Mouse (Mus musculus) adipocyte (in vitro differentiated cells): Measurements from ENCODE around the gene Rpa2.

ENCODE experiments used
- DNase-seq: peaks from one replicate; pipeline ENCODE4 v3.0.0-alpha.2; 2016; ENCODE audit warnings: low spot score

Rpa2 gene

DNA sequence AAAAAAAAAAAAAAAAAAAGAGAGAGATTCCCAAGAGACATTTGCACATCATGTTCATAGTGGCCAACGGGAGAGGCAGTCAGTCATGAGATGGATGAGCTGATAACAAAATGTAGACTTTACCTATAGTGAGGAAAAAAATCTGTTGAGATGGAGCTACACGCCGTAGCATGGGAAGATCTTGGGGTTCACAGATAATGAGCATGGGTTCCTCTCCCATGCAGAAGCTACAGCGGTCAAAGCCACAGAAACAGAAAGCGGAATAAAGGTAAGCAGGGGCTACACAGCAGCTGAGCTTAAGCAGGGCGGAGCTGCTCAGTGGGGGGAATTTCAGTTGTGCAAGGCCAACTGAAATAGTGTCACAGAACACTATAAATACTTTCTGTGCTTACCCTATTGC, 36.2 kb downstream of the Rpa2 start:
- DNase-seq, result no peak

DNA sequence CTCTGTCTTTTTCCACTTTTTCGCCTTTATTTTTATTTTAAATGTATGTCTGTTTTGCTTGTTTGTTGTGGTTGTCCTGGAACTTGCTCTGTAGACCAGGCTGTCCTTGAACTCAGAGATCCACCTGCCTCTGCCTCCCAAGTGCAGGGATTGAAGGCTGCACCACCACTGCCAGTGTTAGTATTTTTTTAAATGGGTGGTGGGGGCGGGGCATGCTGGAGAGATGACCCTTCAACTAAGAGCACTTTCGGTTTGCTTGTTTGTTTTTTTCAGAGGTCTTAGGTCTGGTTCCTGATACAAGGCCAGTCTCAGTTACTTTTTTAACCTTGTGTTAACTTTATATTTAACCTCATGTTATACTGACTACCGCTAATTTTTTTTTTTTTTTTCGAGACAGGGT, 37.0 kb downstream of the Rpa2 start:
- DNase-seq, result no peak

DNA sequence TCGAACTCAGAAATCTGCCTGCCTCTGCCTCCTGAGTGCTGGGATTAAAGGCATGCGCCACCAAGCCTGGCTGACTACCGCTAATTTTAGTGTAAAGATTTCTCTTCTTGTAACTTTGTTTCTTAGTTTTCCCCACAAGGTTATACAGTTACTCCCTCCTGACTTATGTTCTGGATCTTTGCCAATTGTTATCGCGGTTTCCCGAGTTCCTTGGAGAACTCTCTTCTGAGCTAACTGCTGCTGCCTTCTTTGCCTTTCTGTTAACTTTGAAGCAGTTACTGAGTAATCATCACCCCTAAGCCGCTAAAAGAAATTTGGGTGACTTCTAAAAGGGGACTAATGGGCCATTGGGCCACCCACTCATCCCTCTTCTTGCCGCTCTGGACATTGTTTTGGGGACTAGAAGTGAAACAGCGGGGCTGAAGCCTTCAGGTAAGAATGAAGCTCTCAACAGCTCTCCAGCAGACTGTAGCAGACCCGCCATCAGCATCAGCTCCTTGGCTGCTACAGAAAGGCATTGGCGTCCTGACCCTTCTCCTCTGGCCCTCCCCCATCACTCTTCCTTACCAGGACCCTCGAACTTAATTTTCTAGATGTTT, 37.6 kb downstream of the Rpa2 start:
- DNase-seq, result no peak

DNA sequence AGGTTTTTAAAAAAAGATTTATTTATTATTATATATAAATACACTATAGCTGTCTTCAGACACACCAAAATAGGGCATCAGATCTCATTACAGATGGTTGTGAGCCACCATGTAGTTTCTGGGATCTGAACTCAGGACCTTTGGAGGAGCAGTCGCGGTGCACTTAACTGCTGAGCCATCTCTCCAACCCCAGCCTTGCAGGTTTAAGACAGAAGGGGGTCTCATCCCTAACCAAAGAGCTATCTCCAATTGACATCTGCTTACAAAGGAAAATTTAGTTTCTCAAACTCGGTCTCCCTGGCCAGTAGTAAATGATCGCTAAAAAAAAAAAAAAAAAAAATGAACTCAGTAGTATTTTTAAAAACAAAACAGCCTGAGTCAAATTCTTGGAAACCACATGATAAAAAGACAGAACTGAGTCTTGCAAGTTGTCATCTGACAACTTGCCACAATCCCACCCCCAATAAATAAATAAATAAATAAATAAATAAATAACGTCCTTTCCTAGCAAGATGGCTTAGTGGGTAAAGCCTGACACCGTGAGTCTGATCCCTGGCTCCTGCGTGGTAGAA, 38.6 kb downstream of the Rpa2 start:
- DNase-seq, result no peak

DNA sequence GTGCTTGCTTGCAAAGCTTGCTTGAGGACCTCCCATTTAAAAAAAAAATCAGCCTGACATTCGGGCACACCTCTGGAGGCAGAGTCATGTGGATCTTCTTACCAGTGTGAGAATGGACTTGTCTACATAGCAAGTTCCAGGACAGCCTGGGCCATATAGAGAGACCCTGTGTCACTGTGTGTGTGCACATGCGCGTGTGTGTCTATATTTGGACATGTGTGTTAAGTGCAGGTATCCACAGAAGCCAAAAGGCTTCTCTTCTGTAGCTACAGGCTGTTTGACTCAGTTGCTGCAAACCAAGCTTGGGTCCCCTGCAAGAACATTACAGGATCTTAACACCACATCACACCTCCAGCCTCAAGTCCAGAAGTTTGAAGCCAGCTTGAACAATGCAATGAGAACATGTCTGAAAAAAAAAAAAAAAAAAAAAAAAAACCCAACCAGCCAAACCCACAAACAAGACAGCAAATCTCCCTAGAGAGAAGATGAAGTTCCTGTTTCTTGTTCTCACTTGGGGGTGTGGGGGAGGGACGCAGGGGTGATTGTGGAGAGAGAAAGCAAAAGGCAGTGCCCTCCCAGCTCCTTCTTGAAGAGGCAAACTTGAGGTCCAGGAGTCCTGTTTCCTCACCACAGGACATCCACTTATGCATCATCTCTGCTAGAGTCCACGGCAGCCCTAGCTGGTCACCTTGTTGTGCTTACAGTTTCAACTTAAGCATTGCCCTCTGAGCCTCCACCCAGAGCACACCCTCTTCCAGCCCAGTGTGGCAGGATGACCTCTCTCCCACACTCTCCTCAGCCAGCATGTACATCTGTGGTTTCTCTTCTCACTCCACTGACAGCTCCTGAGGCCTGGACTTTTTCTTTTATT, 39.9 kb downstream of the Rpa2 start:
- peak; percentile 58 for DNase-seq

DNA sequence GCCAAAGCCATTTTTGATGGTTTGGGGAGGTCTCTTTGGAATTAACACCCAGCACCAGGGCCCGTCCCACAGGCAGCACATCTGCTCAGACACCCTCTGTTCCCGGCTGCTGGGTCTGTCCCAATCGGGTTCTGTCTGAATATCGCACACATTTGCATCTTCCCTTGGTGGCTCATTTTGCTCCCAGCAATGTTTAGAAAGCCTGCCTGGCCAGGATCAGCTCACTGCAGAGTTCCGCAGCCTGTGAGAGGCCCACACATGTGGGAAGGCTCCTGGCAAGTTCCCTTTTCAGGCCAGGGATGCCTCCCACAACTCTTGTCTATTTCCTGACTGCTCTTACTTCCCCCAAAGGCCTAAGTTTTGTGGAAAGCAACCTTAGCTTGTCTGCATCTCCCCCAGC, 41.5 kb downstream of the Rpa2 start:
- no peak for DNase-seq

DNA sequence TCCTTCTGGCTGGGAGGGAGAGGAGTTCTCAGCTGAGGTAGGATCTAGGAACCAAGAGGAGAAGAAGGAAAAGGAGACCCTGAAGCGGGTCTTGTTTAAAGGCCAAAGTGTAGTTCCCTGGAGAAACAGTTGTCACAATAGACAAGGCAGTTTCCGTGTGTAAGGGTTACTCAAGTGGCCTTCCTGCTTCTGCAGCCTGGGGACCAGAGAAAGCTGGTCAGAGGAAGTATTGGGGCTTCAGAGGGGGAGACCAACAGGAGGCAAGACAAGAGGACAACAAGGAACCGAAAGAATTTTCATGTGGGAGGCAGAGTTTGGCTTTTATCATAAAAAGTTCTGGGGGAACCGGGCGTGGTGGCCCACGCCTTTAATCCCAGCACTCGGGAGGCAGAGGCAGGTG, 48.3 kb downstream of the Rpa2 start:
- DNase-seq, result no peak

DNA sequence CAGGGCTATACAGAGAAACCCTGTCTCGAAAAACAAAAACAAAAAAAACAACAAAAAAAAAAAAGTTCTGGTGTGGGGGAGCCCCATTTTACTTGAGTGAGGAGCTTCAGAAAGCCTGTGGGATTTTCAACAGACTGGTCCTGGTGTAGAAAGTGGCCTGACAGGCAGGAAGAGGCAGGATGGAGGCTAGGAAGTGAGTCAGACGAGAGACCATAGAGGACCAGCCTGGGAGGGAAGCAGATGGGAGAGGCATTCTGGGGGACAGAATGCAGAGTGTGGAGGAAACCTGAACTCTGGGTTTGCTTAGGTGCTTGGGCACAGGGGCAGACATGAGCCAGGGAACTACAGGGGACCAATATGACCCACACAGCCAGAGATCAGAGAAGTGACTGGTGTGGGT, 48.7 kb downstream of the Rpa2 start:
- no peak for DNase-seq

DNA sequence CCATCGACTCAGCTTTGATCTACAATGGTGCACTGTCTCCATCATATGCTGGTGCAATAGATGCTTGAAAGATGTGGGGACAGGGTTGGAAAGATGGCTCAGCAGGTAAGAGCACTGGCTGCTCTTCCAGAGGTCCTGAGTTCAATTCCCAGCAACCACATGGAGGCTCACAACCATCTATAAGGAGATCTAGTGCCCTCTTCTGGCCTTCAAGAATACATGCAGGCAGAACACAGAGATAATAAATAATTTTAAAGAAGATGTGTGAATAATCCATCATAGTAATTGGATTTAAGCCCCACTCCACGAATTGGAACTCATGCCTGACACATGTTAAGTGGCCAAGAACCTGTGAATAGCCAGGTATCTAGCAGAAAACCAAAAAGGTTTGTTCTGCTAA, 50.3 kb downstream of the Rpa2 start:
- no peak for DNase-seq

DNA sequence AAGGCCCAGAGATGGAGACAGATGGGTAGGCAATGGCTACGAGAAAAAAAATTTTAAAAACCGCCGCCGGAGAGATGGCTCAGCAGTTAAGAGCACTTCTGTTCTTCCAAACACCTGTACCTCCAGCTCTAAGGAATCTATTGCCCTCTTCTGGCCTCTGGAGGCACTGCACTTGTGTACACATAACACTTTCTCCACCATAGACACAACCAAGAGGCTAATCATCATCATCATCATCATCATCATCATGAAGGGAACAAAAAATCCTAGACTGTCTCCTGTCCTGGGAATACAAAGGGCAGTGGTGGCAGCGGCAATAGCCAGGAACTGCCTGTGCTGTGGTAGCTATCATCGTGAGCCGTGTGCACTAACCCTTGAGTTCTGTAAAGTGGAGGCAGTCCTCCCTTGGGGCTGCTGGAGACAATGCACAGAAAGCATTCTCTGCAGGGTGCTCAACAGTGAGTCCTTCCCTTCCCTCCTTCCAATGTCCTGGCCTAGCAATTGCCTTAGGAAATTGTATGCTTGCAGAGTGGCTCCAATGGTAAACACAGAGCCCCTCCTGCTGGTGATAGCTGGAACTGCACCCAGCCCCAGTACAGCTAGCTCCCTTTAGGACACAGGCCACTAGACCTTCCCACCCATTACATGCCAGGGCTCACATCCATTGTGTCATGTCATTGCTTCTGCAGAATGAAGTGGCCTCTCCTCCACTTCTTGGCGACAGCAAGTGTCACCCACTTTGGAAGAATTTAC, 55.7 kb downstream of the Rpa2 start:
- peak; percentile 76 for DNase-seq
